21 mouse cellular contexts compared by ENCODE assay signal in the genomic region with DNA sequence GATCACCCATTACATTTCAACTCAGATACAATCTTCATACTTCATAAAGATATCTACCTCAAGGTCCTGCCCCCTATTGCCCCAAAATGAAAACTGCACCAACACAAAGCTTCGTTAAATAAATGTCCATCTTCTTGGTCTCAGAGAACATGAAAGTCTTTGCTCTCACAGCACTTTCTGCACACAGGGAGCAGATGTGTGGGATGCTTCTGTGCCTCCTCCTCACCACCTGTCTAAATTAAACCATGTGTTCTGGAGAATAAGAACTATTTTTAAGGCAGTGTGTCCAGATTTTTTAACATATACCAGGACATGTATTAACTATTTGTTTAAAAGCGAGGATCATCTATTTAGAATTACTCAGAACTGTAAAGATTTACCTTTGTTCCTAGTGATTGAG. TPM values are rescaled to one million over a fixed set of nuclear protein-coding genes. Genes with fewer than 3 reads are reported as not detected.
DNase-seq lines count a peak whose midpoint lies in the region; ATAC-seq lines count a peak whose summit lies in the region.
"Had no signal": no experiment of that assay in that cellular context is flagged by ENCODE, and none has a peak within 500 bp of the region (broad histone marks: within the 10 kb centered on the region; RNA-seq: fewer than 3 reads in every experiment).

No protein-coding gene starts in this region.

- WGBS in midbrain, embryonic 13.5 days = 83% methylated on average over 2 of the region's 2 CpGs

- ATAC-seq in midbrain, embryonic 13.5 days = no peak
- ATAC-seq: activated CD4-positive, CD25-positive, alpha-beta regulatory T cell, adult 4 months; forebrain, embryonic 14.5 days; Patski had no signal

- H3K9me3 ChIP-seq in midbrain, embryonic 13.5 days = no peaks in the 10 kb centered on the region
- H3K9me3 ChIP-seq: embryonic facial prominence, embryonic 10.5 days; heart, embryonic 12.5 days; hindbrain, embryonic 10.5 days had no signal

- H3K36me3 ChIP-seq in midbrain, embryonic 13.5 days = no peaks in the 10 kb centered on the region
- H3K36me3 ChIP-seq: embryonic facial prominence, embryonic 10.5 days; heart, embryonic 12.5 days; hindbrain, embryonic 10.5 days had no signal

- no peaks in the 10 kb centered on the region for H3K27me3 ChIP-seq in midbrain, embryonic 13.5 days
- H3K27me3 ChIP-seq: CH12.LX; heart, embryonic 12.5 days had no signal

- H3K9ac ChIP-seq in midbrain, embryonic 13.5 days (replicated peaks) = no peak overlapping the region
- H3K9ac ChIP-seq: heart, embryonic 12.5 days; hindbrain, embryonic 14.5 days had no signal

- intact Hi-C loops in left cerebral cortex, postnatal 36 days (cut with DNase I) = no loop called here
- intact Hi-C loops in left cerebral cortex, postnatal 14 days (cut with DNase I) = no loop called here

- H3K4me1 ChIP-seq in midbrain, embryonic 13.5 days (replicated peaks) = no peaks in the 10 kb centered on the region
- H3K4me1 ChIP-seq: embryonic facial prominence, embryonic 10.5 days; heart, embryonic 12.5 days; hindbrain, embryonic 10.5 days had no signal

- peak; percentile 14 for DNase-seq in layer of hippocampus, adult 11-12 months (ENCODE audit: low spot score)
- DNase-seq in layer of hippocampus, postnatal 36 days = no peak
- DNase-seq in left cerebral cortex, adult 18-20 months (ENCODE audit: low spot score in 2 of 2) = peak; percentile 2 to 6
- DNase-seq in left cerebral cortex, postnatal 36 days (ENCODE audit: low spot score in 2 of 2) = no peak
- peak; percentile 7 for DNase-seq in layer of hippocampus, adult 9-10 months (ENCODE audit: low spot score)
- peak; percentile 5 to 9 for DNase-seq in left cerebral cortex, postnatal 14 days (ENCODE audit: low spot score in 2 of 2)
- DNase-seq: adrenal gland, postnatal 14 days; cerebellum, adult 18-20 months; cerebellum, adult 9-11 months; cerebellum, postnatal 36 days; gastrocnemius, adult 2 months; gastrocnemius, postnatal 25 days had no signal

- H3K4me3 ChIP-seq in midbrain, embryonic 13.5 days (replicated peaks) = no peak overlapping the region
- H3K4me3 ChIP-seq: embryonic facial prominence, embryonic 10.5 days; gastrocnemius, adult 2 months; heart, embryonic 12.5 days; hindbrain, embryonic 10.5 days had no signal

- H3K4me2 ChIP-seq in midbrain, embryonic 13.5 days (replicated peaks) = no peak overlapping the region
- H3K4me2 ChIP-seq: heart, embryonic 12.5 days; hindbrain, embryonic 14.5 days had no signal

- H3K27ac ChIP-seq in midbrain, embryonic 13.5 days = no peak overlapping the region
- H3K27ac ChIP-seq: embryonic facial prominence, embryonic 10.5 days; gastrocnemius, adult 2 months; hindbrain, embryonic 10.5 days; hindbrain, embryonic 14.5 days had no signal

RNA-seq across cellular contexts. Expression of a gene that starts 36.5 kb away (rescaled TPM):
- under 1 TPM; 0.71 to 0.92 TPM for total RNA-seq in layer of hippocampus, postnatal 36 days (2021)
- 1 to 10 TPM; 1.6 TPM for total RNA-seq in left cerebral cortex, adult 18-20 months (2021)
- 1 to 10 TPM in 1 of 2 experiments, under 1 TPM in 1; 0.91 to 1.9 TPM for total RNA-seq in left cerebral cortex, postnatal 36 days (2021)
- under 1 TPM; 0.79 to 0.91 TPM for total RNA-seq in left cerebral cortex, postnatal 14 days (2021)
- polyA plus RNA-seq in midbrain, embryonic 13.5 days (2015; fragmentation: Nextera tagmentation; extraction: Ambion mirVana) = 0.66 and 0.89 TPM in 2 replicates

RNA-seq across cellular contexts. Expression of a gene that starts 36.6 kb away (rescaled TPM):
- total RNA-seq in layer of hippocampus, postnatal 36 days (2021) = 1 to 10 TPM; 6.3 to 6.4 TPM
- total RNA-seq in left cerebral cortex, adult 18-20 months (2021) = 1 to 10 TPM; 7.8 to 8.6 TPM
- total RNA-seq in left cerebral cortex, postnatal 36 days (2021) = 1 to 10 TPM; 7.8 to 8.2 TPM
- 1 to 10 TPM; 5.1 to 5.5 TPM for total RNA-seq in left cerebral cortex, postnatal 14 days (2021)
- 21.9 and 24.5 TPM in 2 replicates for polyA plus RNA-seq in midbrain, embryonic 13.5 days (2015; fragmentation: Nextera tagmentation; extraction: Ambion mirVana)

RNA-seq across cellular contexts. Expression of a gene that starts 54.8 kb away (rescaled TPM):
- 10 to 100 TPM; 86.7 to 99.5 TPM for total RNA-seq in layer of hippocampus, postnatal 36 days (2021)
- 10 to 100 TPM; 74.0 to 80.4 TPM for total RNA-seq in left cerebral cortex, adult 18-20 months (2021)
- 10 to 100 TPM; 86.5 to 86.9 TPM for total RNA-seq in left cerebral cortex, postnatal 36 days (2021)
- total RNA-seq in left cerebral cortex, postnatal 14 days (2021) = 10 to 100 TPM; 75.4 to 87.4 TPM
- 32.8 and 34.9 TPM in 2 replicates for polyA plus RNA-seq in midbrain, embryonic 13.5 days (2015; fragmentation: Nextera tagmentation; extraction: Ambion mirVana)

Comparison
In these comparisons a context has a peak if more than half of its experiments do, and no peak if none do; other contexts are left out.
1. DNase-seq: peak in layer of hippocampus, adult 11-12 months (single experiment), left cerebral cortex, adult 18-20 months (2 of 2), layer of hippocampus, adult 9-10 months (single experiment) and left cerebral cortex, postnatal 14 days (2 of 2); none in layer of hippocampus, postnatal 36 days (0 of 2) and left cerebral cortex, postnatal 36 days (0 of 2).